Mouse (Mus musculus): Measurements from ENCODE around the gene Ajuba.

Ajuba gene

DNA sequence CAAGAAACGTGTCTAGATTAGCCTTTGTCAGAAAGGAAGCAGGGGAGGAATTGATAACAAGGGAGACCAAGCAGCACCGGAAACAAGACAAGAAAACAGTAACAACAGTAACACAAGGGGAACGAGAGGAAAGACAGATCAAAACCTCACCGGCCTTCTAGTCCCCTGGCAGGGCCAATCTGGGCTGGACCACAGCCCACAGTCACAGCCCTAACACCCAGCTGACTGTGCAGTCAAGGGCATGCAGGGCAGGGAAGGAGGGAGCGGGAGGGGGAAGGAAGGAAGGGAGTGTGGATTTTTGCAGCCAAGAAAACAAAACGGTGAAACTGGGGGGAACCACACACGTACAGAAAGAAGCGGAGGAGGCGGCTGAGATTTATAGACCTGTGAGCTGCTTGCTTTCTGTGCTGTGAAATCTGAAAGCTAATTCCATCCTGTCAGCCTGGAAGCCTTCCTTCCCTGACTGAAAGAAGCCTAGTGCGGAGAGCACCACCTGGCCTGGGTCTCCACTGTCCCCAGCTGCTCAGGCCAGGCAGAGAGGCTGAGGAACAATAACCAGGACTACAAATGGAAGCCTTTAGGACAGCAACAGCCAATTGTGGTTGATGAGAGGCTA, 15.1 kb upstream of the Ajuba start:
- peak; percentile 50 to 68 for DNase-seq (ENCODE audit: low spot score in 2 of 2)

DNA sequence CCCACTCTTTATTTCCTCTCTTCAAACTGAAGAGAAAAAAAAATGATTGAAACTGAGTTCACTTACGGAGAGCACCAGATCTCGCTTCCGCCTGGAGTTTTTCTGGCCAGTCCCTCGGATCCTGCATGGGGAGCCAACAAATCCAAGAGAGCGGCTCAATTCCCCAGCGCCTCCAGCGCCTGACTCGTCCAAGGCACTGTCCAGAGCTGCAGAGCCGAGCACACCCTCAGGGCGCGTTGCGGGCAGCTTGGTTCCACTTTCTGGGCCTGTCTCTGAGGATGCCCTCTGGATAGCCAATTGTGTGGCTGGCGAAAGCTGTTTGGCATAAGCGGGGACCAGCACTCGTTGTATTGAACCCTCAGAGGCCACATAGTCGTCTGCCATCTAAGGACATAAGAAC, 13.7 kb upstream of the Ajuba start:
- no peak for DNase-seq (ENCODE audit: low spot score in 2 of 2)

DNA sequence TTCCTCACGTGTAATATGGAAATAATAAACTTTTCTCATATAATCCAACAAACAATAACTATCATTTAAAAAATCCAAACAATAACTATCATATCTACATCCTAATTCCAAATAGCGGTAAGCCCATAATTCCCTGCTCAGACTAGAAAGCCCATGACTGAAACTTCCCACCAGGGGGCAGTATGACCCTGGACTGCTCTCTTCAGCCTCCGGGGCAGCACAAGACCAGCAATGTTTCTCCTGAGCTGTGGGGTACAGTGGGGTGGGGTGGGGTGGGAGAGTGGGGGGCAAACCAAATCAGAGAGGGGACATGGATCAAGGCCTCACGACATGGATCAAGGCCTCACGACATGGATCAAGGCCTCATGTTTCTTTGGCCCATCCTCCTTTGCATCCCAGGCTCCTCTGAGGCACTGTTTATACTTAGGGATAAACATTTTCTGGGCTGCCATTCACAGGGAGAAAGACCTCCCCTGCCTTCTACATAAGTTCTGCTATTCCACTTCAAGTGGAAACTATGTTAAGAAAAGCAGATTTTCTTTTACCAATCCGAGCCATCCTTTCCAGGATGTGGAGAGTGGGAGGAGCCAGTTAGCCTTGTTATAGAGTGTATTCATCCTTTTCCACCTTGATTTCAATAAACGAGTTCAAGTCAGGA, 6.5 kb upstream of the Ajuba start:
- DNase-seq (ENCODE audit: low spot score in 2 of 2) = peak in 1 of 2 experiments; percentile 63

DNA sequence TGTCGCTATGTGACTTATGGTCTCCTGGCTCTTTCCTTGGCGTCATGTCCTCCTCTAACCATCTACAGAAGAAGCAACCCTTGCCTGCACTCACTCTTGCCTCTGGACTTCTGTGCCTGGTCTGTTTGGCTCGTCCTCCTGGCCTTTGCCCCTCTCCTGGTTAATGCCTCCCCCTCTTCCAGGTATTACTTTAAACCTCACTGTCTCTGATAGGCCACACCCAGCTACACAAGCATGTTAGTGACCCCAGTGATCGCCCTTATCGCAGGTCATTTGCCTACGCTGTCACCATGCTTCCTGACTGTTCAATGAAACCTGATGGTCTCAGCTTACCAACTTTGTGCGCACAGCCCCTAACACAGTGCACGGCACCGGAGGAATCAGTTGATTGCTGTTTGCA, 5.2 kb upstream of the Ajuba start:
- DNase-seq (ENCODE audit: low spot score in 2 of 2) = no peak

DNA sequence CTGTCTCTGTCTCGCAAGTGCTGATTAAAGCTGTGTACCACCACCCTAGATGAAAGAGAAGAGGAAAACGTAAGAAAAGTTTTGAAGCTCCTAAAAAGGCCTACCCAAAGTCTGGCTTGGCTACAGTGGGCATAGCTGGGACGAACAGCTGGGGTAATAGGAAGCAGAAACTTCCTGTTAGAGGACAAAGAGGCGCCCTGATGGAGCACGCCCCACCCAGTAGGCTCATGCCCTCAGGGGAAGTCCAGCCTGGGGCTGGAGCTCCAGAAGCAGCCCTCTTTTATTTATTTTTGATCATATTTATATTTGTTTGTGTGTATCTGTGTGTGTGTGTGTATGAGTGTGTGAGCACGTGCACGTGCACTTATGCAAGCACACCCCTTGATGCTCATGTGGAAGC, 2.3 kb upstream of the Ajuba start:
- DNase-seq (ENCODE audit: low spot score in 2 of 2) = no peak

DNA sequence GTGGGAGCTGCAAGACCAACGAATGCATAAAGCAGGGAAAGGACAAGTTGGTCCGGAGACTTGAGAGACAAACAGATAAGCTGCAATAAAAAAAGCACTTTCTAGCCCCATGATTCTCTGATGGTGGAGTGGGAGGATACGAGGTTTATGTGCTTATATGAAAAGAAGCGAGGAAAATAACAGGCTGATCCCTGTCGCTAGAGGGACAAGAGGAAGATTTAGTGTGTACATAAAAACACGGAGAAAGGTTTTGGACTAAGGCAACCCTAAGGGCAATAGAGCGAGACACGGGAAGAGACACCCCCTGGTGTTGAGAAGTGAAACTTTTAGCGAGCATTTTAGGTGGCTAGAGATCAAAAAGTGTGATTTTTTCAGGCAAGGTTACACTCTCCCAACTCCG, 705 bp upstream of the Ajuba start:
- DNase-seq (ENCODE audit: low spot score in 2 of 2) = no peak

DNA sequence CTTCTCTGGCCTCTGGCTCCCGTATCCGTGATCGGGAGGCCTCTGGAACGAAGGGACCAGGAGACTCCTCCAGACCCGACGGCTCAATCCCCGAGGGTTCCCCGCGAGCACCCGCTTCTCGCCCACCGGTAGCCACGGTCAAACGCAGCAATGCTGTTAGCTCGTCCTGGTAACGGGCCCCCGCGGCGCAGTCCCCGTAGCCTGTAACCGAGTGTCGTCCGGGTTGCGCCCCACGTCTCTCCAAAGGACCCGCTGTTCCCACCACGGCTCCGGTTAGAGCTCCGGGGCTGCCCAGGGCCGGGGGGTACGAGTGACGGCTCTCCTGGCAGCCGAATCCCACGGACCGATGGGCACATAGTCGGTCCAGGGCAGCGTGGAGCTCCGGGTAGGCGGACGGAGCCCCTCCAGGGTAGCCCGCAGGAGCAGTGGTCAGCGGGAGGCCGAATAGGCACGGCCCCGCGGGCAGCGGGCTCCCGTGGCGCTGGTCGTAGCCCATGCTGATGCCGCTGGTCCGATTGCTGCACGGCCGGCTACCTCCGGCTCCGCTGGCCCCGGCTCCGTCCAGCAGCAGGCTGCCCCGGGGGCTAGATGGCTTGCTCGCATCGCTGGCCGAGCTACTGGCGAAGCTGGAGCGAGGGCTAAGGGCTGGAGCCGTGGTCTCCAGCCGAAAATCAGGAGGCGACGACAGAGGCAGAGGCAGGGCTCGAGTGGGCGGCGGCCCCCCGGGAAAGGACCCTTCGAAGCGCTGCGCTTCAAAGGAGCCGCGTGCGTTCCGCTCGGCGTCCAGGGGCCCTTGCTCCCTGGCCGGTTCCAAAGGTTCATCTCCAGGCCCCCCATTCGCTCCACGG, 893 bp downstream of the Ajuba start:
- no peak for DNase-seq (ENCODE audit: low spot score in 2 of 2)

DNA sequence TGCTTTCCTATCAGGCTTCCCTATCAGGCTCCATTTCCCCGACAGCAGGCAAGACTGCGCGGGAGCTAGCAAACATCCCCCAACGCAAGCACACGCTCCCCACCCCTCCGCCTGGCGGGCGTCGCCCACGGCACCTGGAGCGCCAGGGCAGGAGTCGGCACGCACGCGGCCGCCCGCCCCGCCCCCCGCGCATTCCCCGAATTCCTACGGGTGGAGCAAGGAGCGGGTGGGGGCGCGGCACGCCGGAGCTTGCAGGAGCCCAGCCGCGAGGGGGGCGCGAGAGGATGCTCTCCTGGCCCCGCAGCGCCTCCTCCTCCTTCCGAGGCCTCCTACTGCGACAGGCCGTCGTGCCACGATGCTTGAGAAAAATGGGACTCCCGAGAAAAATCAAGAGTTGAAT, 1.7 kb downstream of the Ajuba start:
- no peak for DNase-seq (ENCODE audit: low spot score in 2 of 2)

DNA sequence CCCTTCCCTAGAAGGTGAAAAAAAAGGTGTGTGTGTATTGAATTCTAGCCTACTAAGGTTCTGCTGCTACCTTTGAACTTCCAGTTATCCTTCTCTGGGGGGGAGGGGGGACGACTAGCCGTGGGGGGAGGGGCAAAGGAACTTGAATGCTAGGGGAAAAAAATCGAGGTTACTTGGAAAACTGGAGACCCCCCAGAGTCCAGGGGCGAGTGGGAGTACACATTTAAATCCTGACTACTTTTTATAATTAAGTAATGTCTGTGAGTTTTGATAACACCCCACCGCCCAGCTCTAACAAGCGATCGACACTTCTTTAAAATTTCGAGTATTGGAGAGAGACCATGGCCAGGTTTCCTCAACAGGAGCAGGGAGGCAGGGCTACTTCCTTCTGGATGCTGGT, 2.3 kb downstream of the Ajuba start:
- no peak for DNase-seq (ENCODE audit: low spot score in 2 of 2)

DNA sequence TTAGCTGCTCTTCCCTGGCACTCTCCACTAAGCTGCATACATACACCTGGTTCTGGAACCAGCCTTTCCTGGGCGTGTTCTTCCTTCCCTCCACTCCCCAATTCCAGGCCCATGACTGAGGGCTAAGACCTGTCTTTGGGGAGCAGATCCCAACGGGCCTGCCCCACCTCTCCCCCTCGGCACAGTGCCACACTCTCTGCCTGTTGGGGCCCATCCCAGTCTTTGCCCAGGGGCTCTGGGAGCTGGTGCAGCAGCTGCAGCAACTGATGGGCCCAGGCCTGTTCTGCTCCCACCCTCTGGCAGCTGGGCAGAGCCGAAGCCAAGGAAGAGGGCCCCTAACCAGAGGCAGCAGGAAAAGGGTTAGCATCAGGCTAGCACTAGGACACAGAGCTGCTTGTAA, 3.1 kb downstream of the Ajuba start:
- DNase-seq (ENCODE audit: low spot score in 2 of 2) = no peak

DNA sequence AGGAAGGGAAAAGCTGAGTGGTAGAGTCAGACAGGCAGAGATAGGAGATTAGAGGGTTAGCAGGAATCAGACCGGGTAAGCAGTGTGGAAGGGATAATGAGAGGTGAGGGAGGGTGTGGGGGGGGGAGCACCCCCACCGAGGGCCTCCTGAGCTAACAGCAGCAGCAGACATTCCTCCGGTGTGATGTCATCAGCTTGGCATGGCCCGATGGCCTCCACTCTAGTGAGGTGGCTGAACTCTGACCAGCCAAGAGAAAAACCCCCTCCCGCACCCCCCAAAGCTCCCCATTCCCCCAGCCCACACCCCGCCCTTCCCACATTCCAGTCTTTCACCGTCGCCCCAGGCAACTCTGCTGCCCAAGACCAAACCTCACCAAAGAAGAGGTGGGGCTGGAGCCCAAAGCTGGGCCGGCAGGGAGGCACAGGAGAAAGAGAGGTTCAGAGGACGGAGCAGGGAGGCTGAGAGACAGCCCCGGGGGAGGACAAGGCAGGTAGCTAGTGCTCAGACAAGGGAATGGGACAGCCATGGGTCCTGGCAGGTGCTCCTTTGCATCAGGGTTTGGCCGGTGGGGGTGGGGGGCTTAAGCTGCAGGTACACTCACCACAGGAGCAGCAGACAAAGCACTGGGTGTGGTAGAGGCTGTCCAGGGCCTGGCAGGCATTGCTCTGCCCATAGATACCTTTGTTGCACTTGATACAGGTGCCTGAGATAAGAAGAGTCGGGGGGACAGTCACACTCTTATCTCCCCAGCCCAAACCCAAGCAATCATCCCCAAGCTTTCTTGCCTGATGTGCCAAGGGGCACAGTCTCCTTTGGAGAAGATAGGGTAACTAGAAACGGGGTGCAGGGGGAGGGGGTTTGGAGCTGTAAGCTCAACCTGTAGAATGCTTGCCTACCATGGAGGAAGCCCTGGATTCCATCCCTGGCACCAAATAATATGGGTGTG, 4.3 kb downstream of the Ajuba start:
- no peak for DNase-seq (ENCODE audit: low spot score in 2 of 2)

DNA sequence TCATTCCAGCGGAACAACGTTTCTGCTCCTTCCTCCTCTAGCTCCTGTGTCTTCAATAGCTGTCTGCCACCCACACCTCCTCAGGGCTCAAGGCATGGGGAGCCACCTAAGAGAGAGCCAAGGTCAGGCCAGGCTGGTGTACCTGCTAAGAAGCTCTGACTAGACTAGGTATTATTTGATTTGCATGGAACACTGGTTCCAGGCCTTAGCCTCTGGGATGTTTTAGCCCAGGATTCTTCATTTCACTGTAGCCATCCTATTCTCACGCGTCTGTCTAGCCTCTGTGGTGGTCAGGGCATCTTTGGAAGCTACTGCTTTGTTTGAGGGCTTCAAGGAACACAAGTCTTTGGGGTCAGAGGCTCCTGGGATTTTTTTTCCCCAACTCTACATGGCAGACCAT, 5.2 kb downstream of the Ajuba start:
- DNase-seq (ENCODE audit: low spot score in 2 of 2) = no peak

DNA sequence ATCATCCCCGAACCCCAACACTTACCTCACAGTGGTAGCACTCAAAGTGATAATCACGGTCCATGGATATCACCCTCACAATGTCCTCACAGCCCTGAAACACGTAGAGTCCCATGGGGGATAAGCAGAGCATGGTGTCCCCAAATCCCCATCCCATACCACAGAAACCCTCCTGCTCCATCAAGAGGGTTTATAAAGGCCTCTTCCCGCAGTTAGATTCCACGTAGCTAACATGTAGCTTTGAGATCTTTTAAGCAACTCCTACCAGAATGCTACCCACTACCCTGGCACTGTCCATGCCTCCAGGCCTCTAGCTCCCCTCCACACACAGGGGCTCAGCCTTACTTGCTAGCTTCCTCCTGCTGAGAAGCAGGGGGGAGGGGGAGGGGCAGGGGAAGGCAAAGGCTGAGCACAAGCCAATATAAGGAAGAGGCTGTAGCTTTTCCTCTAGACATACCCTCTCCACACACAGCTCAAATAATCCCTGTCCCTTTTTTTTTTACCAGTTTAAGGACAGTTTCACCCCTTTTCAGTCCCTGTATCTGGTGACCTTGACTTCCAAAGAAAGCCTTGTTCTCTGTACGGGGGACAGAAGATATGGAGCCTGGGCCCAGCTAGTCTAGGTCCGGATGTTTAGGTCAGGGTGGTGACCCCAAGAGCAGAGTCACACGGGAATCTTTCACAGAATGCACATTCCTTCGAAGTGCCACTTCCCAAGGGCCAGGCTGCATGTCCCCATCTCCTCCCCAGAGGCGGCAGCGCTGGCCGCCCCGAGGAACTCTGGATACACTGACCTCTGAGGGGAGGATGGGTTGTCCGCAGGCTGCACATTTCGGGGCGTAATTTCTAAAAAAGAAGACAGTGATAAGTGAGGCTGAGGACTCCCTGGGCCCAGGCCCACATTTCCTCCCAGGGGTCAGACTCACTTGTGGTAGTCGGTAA, 7.6 kb downstream of the Ajuba start:
- DNase-seq (ENCODE audit: low spot score in 2 of 2) = no peak

DNA sequence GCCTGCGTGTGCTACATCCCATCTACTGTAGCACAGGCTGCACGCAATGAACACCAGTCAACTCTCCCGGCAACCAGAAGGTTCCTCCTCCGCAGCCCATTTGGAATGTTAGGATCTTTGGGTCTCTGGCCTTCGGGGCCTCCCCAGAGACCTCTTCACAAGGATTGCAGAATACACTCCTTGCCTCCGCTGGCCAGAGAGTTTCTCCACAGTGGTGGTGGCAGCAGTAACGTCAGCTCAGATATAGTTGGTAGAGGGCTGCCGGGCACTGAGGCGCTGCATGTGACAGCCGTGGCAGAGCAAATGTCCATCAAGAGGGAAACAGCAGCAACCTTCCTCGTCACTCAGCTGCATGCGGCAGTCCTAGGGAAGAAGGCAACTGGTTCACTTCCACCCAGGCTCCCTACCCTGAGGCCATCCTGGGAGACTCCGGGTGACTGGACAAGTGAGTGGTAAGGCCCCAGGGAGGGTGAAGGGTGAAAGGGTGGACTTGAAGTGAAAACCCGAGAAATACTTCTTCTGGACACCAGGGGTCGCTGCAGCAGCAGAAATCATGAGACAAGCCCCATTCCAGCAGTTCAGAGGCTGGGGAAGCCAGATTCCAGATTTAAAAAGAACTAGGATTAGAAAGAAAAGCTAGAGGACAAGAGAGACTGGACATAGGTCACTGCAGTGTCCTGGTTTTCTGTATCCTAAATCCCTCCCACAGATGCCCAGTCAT, 8.5 kb downstream of the Ajuba start:
- DNase-seq (ENCODE audit: low spot score in 2 of 2) = peak; percentile 69 to 81

DNA sequence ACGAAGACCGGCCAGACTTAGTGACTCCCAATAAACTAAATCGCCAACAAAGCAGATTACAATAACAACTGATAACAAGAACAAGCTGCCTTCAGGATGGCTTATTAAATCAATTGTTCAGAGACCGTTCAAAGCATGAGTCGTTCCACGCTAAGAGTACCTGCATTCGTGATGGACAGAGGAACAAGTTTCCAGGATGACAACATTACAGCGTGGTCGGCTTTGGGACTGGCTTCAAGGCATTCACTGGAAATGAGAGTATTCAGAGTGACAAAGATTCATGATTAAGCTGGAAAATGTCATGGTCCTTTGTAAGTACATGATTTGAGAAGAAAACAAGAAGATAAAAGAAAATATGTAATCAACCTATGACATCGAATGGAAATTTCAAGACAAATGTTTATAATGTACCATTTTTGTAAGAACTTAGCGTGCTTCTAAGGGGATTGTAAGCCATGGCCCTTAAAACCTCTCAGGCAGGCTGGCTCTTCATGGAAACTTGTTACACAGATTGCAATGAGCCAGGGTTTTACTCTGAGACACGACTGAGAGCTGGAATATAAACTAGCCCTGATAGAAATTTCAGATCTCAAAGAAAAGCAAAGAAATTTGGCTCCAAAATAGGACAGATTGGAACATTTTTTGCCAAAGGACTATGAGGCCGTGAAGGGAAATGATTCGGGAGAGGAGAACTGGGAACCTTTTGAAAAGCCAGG, 16.7 kb downstream of the Ajuba start:
- no peak for DNase-seq (ENCODE audit: low spot score in 2 of 2)

DNA sequence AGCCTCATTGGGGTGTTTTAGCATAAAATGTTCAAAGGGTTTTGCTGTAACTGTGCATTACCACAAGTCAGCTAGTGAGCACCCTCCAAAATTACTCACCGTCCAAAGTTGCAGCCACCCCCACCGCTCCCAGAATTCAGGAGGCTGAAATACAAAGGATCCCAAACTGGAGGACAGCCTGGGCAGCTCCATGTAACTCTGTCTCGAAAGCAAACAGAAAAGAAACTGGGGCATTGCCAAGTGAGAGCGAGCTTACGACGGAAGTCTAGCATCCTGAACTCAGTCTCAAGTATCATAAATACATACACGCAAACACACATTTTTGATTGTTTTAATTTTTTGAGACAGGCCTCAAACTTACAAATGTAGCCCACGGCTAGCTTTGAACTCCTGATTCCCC, 20.0 kb downstream of the Ajuba start:
- DNase-seq (ENCODE audit: low spot score in 2 of 2) = no peak

DNA sequence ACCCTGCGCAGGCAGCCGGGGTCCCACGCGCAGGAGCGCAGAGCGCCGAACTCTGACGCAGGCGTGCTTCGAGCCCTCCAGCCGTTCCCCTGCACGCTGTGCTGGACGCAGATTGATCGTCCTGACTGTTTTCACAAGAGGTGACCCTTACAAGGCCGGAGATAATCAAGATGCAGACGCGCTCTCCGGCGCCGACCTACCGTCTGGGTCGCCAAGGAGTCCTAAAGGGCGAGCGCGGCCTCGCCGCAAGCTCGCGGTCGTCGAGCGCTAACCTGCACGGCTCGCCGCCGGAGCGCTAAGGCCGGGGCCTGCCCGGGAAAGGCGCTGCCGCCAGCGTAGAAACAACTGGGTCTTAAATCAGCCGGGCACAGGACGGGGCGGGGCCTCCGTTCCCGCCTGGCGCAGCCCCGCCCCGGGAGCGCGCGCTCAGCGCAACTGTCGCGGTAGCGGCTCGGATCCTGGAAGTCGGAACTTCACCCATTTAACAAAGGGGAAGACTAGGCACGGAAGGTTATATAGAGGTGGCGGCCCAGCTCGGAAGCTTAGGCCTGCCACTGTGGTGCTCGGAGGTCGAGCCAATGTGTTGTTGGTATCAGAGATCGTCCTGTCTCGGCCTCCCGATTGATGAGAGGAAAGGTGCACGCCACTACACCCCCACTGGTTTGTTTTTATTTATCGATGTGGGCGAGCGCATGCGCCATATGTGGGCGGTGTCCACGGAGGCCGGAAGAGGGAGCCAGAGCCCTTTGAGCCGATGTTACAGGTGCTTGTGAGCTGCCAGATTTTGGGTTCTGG, 23.2 kb downstream of the Ajuba start, which contains the start of gene Haus4:
Gene Haus4, minus strand, starts transcription at position 642 of the 795 bp plus-strand sequence.
- peak; percentile 40 to 60 for DNase-seq (ENCODE audit: low spot score in 2 of 2)

DNA sequence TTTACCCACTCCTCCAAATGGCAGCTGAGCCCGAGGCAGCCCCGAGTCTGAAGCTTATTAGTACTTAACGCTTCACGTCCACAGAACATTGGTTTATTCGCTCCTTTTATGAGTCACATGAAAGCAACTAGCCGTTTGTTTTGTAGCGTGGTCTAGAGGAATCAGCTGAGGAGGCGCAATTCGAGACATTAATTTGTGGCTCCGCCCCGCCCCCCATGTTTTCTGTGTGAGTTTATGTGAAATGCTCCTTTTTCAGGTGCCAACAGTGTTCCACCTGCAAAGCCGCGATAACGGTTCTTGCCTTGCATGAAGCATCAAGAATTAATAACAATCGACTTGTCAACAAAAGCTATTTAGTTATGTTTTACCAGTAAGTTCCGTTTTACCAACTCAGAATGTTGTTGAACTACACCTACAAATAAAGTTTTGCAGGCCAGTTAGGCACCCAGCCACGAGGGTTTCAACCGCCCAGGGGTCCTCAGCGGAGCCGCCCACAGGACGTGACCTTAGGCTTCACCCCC, 23.8 kb downstream of the Ajuba start:
- no peak for DNase-seq (ENCODE audit: low spot score in 2 of 2)
